Mouse (Mus musculus) ES-Bruce4 (cell line): Measurements from ENCODE around the gene Ppm1j.

Experiments used
- CTCF ChIP-seq: IDR thresholded peaks from one replicate; pipeline ENCODE4 v1.8.1; 2011; ENCODE audit warnings: low read depth, low read length
- EP300 ChIP-seq: IDR thresholded peaks from 2 replicates; pipeline ENCODE4 v1.6.1; 2011; ENCODE audit warnings: low read depth, low read length; ENCODE audit not compliant: insufficient read depth
- POLR2A ChIP-seq: IDR thresholded peaks from one replicate; pipeline ENCODE4 v1.8.1; 2011; ENCODE audit warnings: low read length; ENCODE audit not compliant: insufficient read depth

DNA sequence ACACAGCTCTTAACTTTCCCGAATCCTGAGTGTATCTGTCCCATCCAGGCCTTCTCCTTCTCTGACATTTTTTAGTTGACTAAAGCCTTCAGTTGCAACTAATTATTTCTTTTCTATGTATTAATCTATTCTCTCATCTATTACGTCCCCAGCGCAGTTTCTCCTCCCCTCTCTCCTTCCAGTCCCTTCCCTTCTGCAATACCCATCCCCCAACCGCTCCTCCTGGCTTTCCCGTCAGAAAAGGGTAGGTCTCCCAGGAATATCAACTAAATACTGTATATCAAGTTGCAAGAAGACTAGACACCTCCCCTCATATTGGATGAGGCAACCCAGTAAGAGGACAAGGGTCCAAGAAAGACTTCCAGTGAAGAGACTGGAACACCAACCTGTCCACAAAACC, 22.0 kb upstream of the Ppm1j start:
- TF ChIP-seq EP300, result no peak
- no peak for TF ChIP-seq POLR2A
- no peak for TF ChIP-seq CTCF
